ENCODE assay signal across 10 mouse cellular contexts in genomic region chr1:74034736-74035135, GRCm38 (mm10).
DNase-seq lines count a peak whose midpoint lies in the region; ATAC-seq and TF ChIP-seq lines count a peak whose summit lies in the region.
"Had no signal": no experiment of that assay in that cellular context is flagged by ENCODE, and none has a peak within 500 bp of the region (broad histone marks: within the 10 kb centered on the region; RNA-seq: fewer than 3 reads in every experiment).

No protein-coding gene starts in this region.

- no peak overlapping the region for H3K9ac ChIP-seq in liver, postnatal 0 days (replicated peaks)
- H3K9ac ChIP-seq in heart, embryonic 16.5 days (ENCODE audit: low read length): peak overlapping the region; percentile 77
- no peak overlapping the region for H3K9ac ChIP-seq in limb, embryonic 15.5 days
- peak overlapping the region; percentile 32; the same call in 1 of the 2 replicates for H3K9ac ChIP-seq in stomach, postnatal 0 days (ENCODE audit: low read length)
- no peak overlapping the region for H3K9ac ChIP-seq in hindbrain, embryonic 11.5 days (ENCODE audit: low read depth, low read length)
- H3K9ac ChIP-seq: midbrain, embryonic 12.5 days had no signal

- TF ChIP-seq EP300 in liver, postnatal 0 days (IDR thresholded peaks at IDR 0.05; ENCODE audit: low read depth): no peak
- no peak for TF ChIP-seq EP300 in stomach, postnatal 0 days (optimal IDR thresholded peaks at IDR 0.05)

- peak overlapping the region; percentile 44; the same call in 1 of the 2 replicates for H3K27ac ChIP-seq in liver, postnatal 0 days (ENCODE audit: low read depth)
- peak overlapping the region; percentile 69 for H3K27ac ChIP-seq in heart, embryonic 16.5 days (ENCODE audit: low read length)
- H3K27ac ChIP-seq in limb, embryonic 15.5 days: 0 out of 2 replicates have a peak overlapping the region, but pooled peaks have one; percentile 43
- H3K27ac ChIP-seq in stomach, postnatal 0 days (replicated peaks): peak overlapping the region; percentile 41
- H3K27ac ChIP-seq in hindbrain, embryonic 11.5 days (ENCODE audit: low read depth, low read length): no peak overlapping the region
- no peak overlapping the region for H3K27ac ChIP-seq in hindbrain, embryonic 10.5 days
- H3K27ac ChIP-seq: midbrain, embryonic 12.5 days had no signal

- no peaks in the 10 kb centered on the region for H3K9me3 ChIP-seq in liver, postnatal 0 days (ENCODE audit: low read length)
- H3K9me3 ChIP-seq in heart, embryonic 16.5 days (replicated peaks; ENCODE audit: control insufficient read depth, low read length): no peaks in the 10 kb centered on the region
- H3K9me3 ChIP-seq in limb, embryonic 15.5 days: no peaks in the 10 kb centered on the region
- no peaks in the 10 kb centered on the region for H3K9me3 ChIP-seq in stomach, postnatal 0 days (ENCODE audit: control insufficient read depth, low read length)
- no peaks in the 10 kb centered on the region for H3K9me3 ChIP-seq in hindbrain, embryonic 11.5 days (ENCODE audit: control insufficient read depth, low read length)
- no peaks in the 10 kb centered on the region for H3K9me3 ChIP-seq in hindbrain, embryonic 10.5 days
- H3K9me3 ChIP-seq: midbrain, embryonic 12.5 days had no signal

- peaks cover 16% of the 10 kb centered on the region for H3K4me1 ChIP-seq in liver, postnatal 0 days (ENCODE audit: insufficient read depth)
- H3K4me1 ChIP-seq in heart, embryonic 16.5 days (ENCODE audit: control insufficient read depth, insufficient read depth, low read length): peaks cover 94% of the 10 kb centered on the region
- peaks cover 79% of the 10 kb centered on the region for H3K4me1 ChIP-seq in limb, embryonic 15.5 days
- H3K4me1 ChIP-seq in stomach, postnatal 0 days (replicated peaks; ENCODE audit: control insufficient read depth, insufficient read depth): peaks cover 17% of the 10 kb centered on the region
- H3K4me1 ChIP-seq in hindbrain, embryonic 11.5 days (replicated peaks; ENCODE audit: control insufficient read depth, insufficient read depth, low read length): peaks cover 11% of the 10 kb centered on the region
- H3K4me1 ChIP-seq in hindbrain, embryonic 10.5 days (replicated peaks): peaks cover 62% of the 10 kb centered on the region

- H3K27me3 ChIP-seq in liver, postnatal 0 days (ENCODE audit: insufficient read depth, low read length): 0 out of 2 replicates have a peak, but pooled peaks cover 10% of the 10 kb centered on the region
- no peaks in the 10 kb centered on the region for H3K27me3 ChIP-seq in heart, embryonic 16.5 days (ENCODE audit: control insufficient read depth, insufficient read depth, low read length)
- no peaks in the 10 kb centered on the region for H3K27me3 ChIP-seq in limb, embryonic 15.5 days
- H3K27me3 ChIP-seq in stomach, postnatal 0 days (ENCODE audit: control insufficient read depth, insufficient read depth, low read length): no peaks in the 10 kb centered on the region
- H3K27me3 ChIP-seq in hindbrain, embryonic 11.5 days (ENCODE audit: control insufficient read depth, insufficient read depth, low read length): peaks cover 10% of the 10 kb centered on the region
- H3K27me3 ChIP-seq in hindbrain, embryonic 10.5 days (ENCODE audit: insufficient read depth, poor library complexity, severe bottlenecking): peaks cover 49% of the 10 kb centered on the region

- H3K4me2 ChIP-seq in liver, postnatal 0 days (ENCODE audit: low read depth, low read length): peak overlapping the region; percentile 65; the same call in 1 of the 2 replicates
- H3K4me2 ChIP-seq in heart, embryonic 16.5 days (ENCODE audit: low read depth, low read length): peak overlapping the region; percentile 74
- no peak overlapping the region for H3K4me2 ChIP-seq in limb, embryonic 15.5 days
- H3K4me2 ChIP-seq in stomach, postnatal 0 days (replicated peaks; ENCODE audit: low read depth): peak overlapping the region; percentile 65
- no peak overlapping the region for H3K4me2 ChIP-seq in hindbrain, embryonic 11.5 days (replicated peaks; ENCODE audit: low read depth, low read length)
- H3K4me2 ChIP-seq: midbrain, embryonic 12.5 days had no signal

- ATAC-seq in liver, postnatal 0 days: peak; percentile 9; the same call in 1 of the 2 replicates
- ATAC-seq in heart, embryonic 16.5 days (replicated peaks; ENCODE audit: extremely low read depth, insufficient read depth, low FRiP score): no peak
- ATAC-seq in limb, embryonic 15.5 days (ENCODE audit: insufficient number of reproducible peaks, low FRiP score, low TSS enrichment, low read depth): no peak
- no peak for ATAC-seq in stomach, postnatal 0 days (ENCODE audit: low FRiP score, low TSS enrichment)
- no peak for ATAC-seq in hindbrain, embryonic 11.5 days (ENCODE audit: low FRiP score)
- ATAC-seq: forebrain, embryonic 14.5 days had no signal

- TF ChIP-seq CTCF in liver, postnatal 0 days (IDR thresholded peaks at IDR 0.05; ENCODE audit: low read depth): no peak
- no peak for TF ChIP-seq CTCF in stomach, postnatal 0 days (IDR thresholded peaks at IDR 0.05; ENCODE audit: low read depth)

- no peak for DNase-seq in liver, postnatal 0 days
- no peak for DNase-seq in liver
- no peak for DNase-seq in stomach, postnatal 0 days (ENCODE audit: low spot score)
- DNase-seq in hindbrain, embryonic 11.5 days (ENCODE audit: low spot score): no peak
- no peak for DNase-seq in thymus, postnatal 25 days
- DNase-seq in hindbrain, embryonic 10.5 days (ENCODE audit: low spot score): no peak

- H3K4me3 ChIP-seq in liver, postnatal 0 days (ENCODE audit: low read depth, low read length): no peak overlapping the region
- peak overlapping the region; percentile 65 for H3K4me3 ChIP-seq in heart, embryonic 16.5 days (ENCODE audit: low read length)
- H3K4me3 ChIP-seq in limb, embryonic 15.5 days: no peak overlapping the region
- peak overlapping the region; percentile 58; the same call in 1 of the 2 replicates for H3K4me3 ChIP-seq in stomach, postnatal 0 days (ENCODE audit: low read depth, low read length)
- no peak overlapping the region for H3K4me3 ChIP-seq in hindbrain, embryonic 11.5 days (ENCODE audit: low read depth, low read length)
- no peak overlapping the region for H3K4me3 ChIP-seq in hindbrain, embryonic 10.5 days
- H3K4me3 ChIP-seq: midbrain, embryonic 12.5 days had no signal

- no peaks in the 10 kb centered on the region for H3K36me3 ChIP-seq in liver, postnatal 0 days (replicated peaks; ENCODE audit: insufficient read depth, low read length)
- H3K36me3 ChIP-seq in heart, embryonic 16.5 days (ENCODE audit: control insufficient read depth, insufficient read depth): no peaks in the 10 kb centered on the region
- no peaks in the 10 kb centered on the region for H3K36me3 ChIP-seq in limb, embryonic 15.5 days
- no peaks in the 10 kb centered on the region for H3K36me3 ChIP-seq in stomach, postnatal 0 days (ENCODE audit: control insufficient read depth, insufficient read depth, low read length)
- H3K36me3 ChIP-seq in hindbrain, embryonic 11.5 days (ENCODE audit: control insufficient read depth, insufficient read depth, low read length): no peaks in the 10 kb centered on the region
- no peaks in the 10 kb centered on the region for H3K36me3 ChIP-seq in hindbrain, embryonic 10.5 days
- H3K36me3 ChIP-seq: midbrain, embryonic 12.5 days had no signal

- 47% methylated on average over 2 of the region's 2 CpGs for WGBS in liver, postnatal 0 days (ENCODE audit: insufficient replicate concordance)
- WGBS in heart, embryonic 16.5 days: 60% methylated on average over 2 of the region's 2 CpGs
- 93% methylated on average over 2 of the region's 2 CpGs for WGBS in limb, embryonic 15.5 days
- 61% methylated on average over 2 of the region's 2 CpGs for WGBS in stomach, postnatal 0 days
- WGBS in hindbrain, embryonic 11.5 days: 69% methylated on average over 2 of the region's 2 CpGs
- WGBS in hindbrain, embryonic 10.5 days: 85% methylated on average over 2 of the region's 2 CpGs

Comparison
In these comparisons a context has a peak if more than half of its experiments do, and no peak if none do; other contexts are left out.
1. H3K27ac ChIP-seq: peak in liver, postnatal 0 days (single experiment), heart, embryonic 16.5 days (single experiment), limb, embryonic 15.5 days (single experiment) and stomach, postnatal 0 days (single experiment); none in hindbrain, embryonic 11.5 days (single experiment) and hindbrain, embryonic 10.5 days (single experiment).
2. H3K4me2 ChIP-seq: peak in liver, postnatal 0 days (single experiment), heart, embryonic 16.5 days (single experiment) and stomach, postnatal 0 days (single experiment); none in limb, embryonic 15.5 days (single experiment) and hindbrain, embryonic 11.5 days (single experiment).
3. H3K4me3 ChIP-seq: peak in heart, embryonic 16.5 days (single experiment) and stomach, postnatal 0 days (single experiment); none in liver, postnatal 0 days (single experiment), limb, embryonic 15.5 days (single experiment), hindbrain, embryonic 11.5 days (single experiment) and hindbrain, embryonic 10.5 days (single experiment).
4. H3K9ac ChIP-seq: peak in heart, embryonic 16.5 days (single experiment) and stomach, postnatal 0 days (single experiment); none in liver, postnatal 0 days (single experiment), limb, embryonic 15.5 days (single experiment) and hindbrain, embryonic 11.5 days (single experiment).